ENCODE assay signal across 8 mouse cellular contexts in genomic region chr17:26462634-26463170, GRCm38 (mm10). TPM values are rescaled to one million over a fixed set of nuclear protein-coding genes. Genes with fewer than 3 reads are reported as not detected.
DNase-seq lines count a peak whose midpoint lies in the region; TF ChIP-seq lines count a peak whose summit lies in the region.
"Had no signal": no experiment of that assay in that cellular context is flagged by ENCODE, and none has a peak within 500 bp of the region (broad histone marks: within the 10 kb centered on the region; RNA-seq: fewer than 3 reads in every experiment).

No protein-coding gene starts in this region.

- H3K9me3 ChIP-seq in ES-Bruce4 (replicated peaks; ENCODE audit: control insufficient read depth, insufficient read depth, low read length, poor library complexity, severe bottlenecking), result no peaks in the 10 kb centered on the region
- H3K9me3 ChIP-seq: liver, embryonic 15.5 days had no signal

- H3K36me3 ChIP-seq in ES-Bruce4 (ENCODE audit: control insufficient read depth, insufficient read depth, low read length, poor library complexity, severe bottlenecking), result no peaks in the 10 kb centered on the region
- H3K36me3 ChIP-seq: liver, embryonic 15.5 days had no signal

- DNase-seq in adrenal gland, adult 8-10 months, result peak; percentile 54
- peak; percentile 77 for DNase-seq in embryo, embryonic 10 days (ENCODE audit: low spot score)
- peak; percentile 79 for DNase-seq in heart, adult 8-10 months (ENCODE audit: low spot score)
- DNase-seq in layer of hippocampus, adult 11-12 months (ENCODE audit: low spot score), result peak; percentile 81
- DNase-seq in lung, postnatal 14 days, result peak; percentile 88
- DNase-seq in right cerebral cortex, postnatal 25 days, result peak; percentile 76

- TF ChIP-seq EP300 in ES-Bruce4 (IDR thresholded peaks at IDR 0.05; ENCODE audit: insufficient read depth, low read depth, low read length), result no peak

- H3K9ac ChIP-seq in ES-Bruce4 (ENCODE audit: low read depth, poor library complexity, severe bottlenecking), result no peak overlapping the region
- H3K9ac ChIP-seq: liver, embryonic 15.5 days had no signal

- peak; percentile 96 for TF ChIP-seq CTCF in ES-Bruce4 (IDR thresholded peaks at IDR 0.05; ENCODE audit: low read depth, low read length)

- H3K27me3 ChIP-seq in ES-Bruce4 (ENCODE audit: control insufficient read depth, insufficient read depth, low read length, poor library complexity, severe bottlenecking), result no peaks in the 10 kb centered on the region
- H3K27me3 ChIP-seq: liver, embryonic 15.5 days had no signal

- TF ChIP-seq POLR2A in ES-Bruce4 (IDR thresholded peaks at IDR 0.05; ENCODE audit: insufficient read depth, low read length), result no peak

- no peak overlapping the region for H3K4me3 ChIP-seq in ES-Bruce4 (ENCODE audit: low read depth, low read length)
- H3K4me3 ChIP-seq: liver, embryonic 15.5 days had no signal

- peaks cover 3% of the 10 kb centered on the region for H3K4me1 ChIP-seq in ES-Bruce4 (ENCODE audit: control insufficient read depth, insufficient read depth, low read length)

- no peak overlapping the region for H3K27ac ChIP-seq in ES-Bruce4 (ENCODE audit: insufficient read depth, low read length)
- H3K27ac ChIP-seq: liver, embryonic 15.5 days had no signal

RNA-seq across cellular contexts. Expression of gene Neurl1b, which starts 48.1 kb away (rescaled TPM):
- 3.3 and 4.2 TPM in 2 replicates for polyA plus RNA-seq in ES-Bruce4 (2011; ENCODE audit: insufficient read depth, insufficient read length, low read depth, missing spikeins)
- 10 to 100 TPM; 36.0 to 59.9 (median 52.3) TPM for total RNA-seq in adrenal gland, adult 8-10 months (2022)
- 1 to 10 TPM; 3.6 to 5.1 (median 4.4) TPM for total RNA-seq in heart, adult 8-10 months (2022)

Comparison
In these comparisons a context has a peak if more than half of its experiments do, and no peak if none do; other contexts are left out.
1. RNA of gene Neurl1b, which starts 48.1 kb away (total RNA-seq): 36.0 to 59.9 TPM in adrenal gland, adult 8-10 months; 3.6 to 5.1 TPM in heart, adult 8-10 months; every median in the first group is over 4 times any median in the second.
2. Peak in every context shown above with its lines, with median percentiles within 50 percentile points of each other: DNase-seq.